Mouse (Mus musculus) forebrain, embryonic 14.5 days (tissue): ENCODE results near the gene Emc8. TPM values are rescaled to one million over a fixed set of nuclear protein-coding genes. Genes with fewer than 3 reads are reported as not detected.
A peak's percentile ranks its signal among the peaks of the same experiment; 100 is the strongest.

Experiments
- ATAC-seq: fragments of 200-750 bp; cut with Nextera tagmentation; 2 replicates; pipeline ENCODE4 v1.8.0; 2017; ENCODE audit warnings: mild to moderate bottlenecking, moderate library complexity
- DNase-seq: peaks from one replicate; pipeline ENCODE4 v3.0.0-alpha.2; 2015; ENCODE audit warnings: low spot score
- H3K27ac ChIP-seq: fragments of 300-500 bp; sonication (generic); 2 replicates; pipeline ENCODE4 v1.5.1; 2014; ENCODE audit warnings: low read depth, mild to moderate bottlenecking, control low read depth, low read length, moderate library complexity
- H3K27me3 ChIP-seq: fragments of 300-500 bp; sonication (generic); replicated peaks from 2 replicates; pipeline ENCODE4 v1.6.1; 2014; ENCODE audit warnings: low read length, control low read depth, mixed read lengths; ENCODE audit not compliant: control insufficient read depth, insufficient read depth
- H3K36me3 ChIP-seq: fragments of 300-500 bp; sonication (generic); 2 replicates; pipeline ENCODE4 v1.6.1; 2014; ENCODE audit warnings: low read length, control low read depth; ENCODE audit not compliant: control insufficient read depth, insufficient read depth
- H3K4me1 ChIP-seq: fragments of 300-500 bp; sonication (generic); 2 replicates; pipeline ENCODE4 v1.6.1; 2014; ENCODE audit warnings: antibody characterized with exemption, low read length, control low read depth; ENCODE audit not compliant: control insufficient read depth, insufficient read depth
- H3K4me2 ChIP-seq: fragments of 300-500 bp; sonication (generic); 2 replicates; pipeline ENCODE4 v1.6.1; 2014; ENCODE audit warnings: mild to moderate bottlenecking, control low read depth, low read length
- H3K4me3 ChIP-seq: fragments of 300-500 bp; sonication (generic); 2 replicates; pipeline ENCODE4 v1.5.1; 2014; ENCODE audit warnings: low read depth, low read length, control low read depth
- H3K9ac ChIP-seq: fragments of 300-500 bp; sonication (generic); 2 replicates; pipeline ENCODE4 v1.6.1; 2014; ENCODE audit warnings: mild to moderate bottlenecking, low read length, control low read depth, moderate library complexity
- H3K9me3 ChIP-seq: fragments of 300-500 bp; sonication (generic); replicated peaks from 2 replicates; pipeline ENCODE4 v1.6.1; 2016; ENCODE audit warnings: low read length, control low read depth, mixed read lengths; ENCODE audit not compliant: control insufficient read depth
- WGBS: fragments of 180-500 bp; shearing (Covaris S2); extraction: QIAGEN DNeasy Blood & Tissue Kit; methylation state at CpG from one replicate; pipeline ENCODE4 v1.1.7; 2014; 5-methylcytosine and 5-hydroxymethylcytosine counted together
- polyA plus RNA-seq: library from polyadenylated mRNA; unstranded; fragments of >200 nt; fragmentation: Nextera tagmentation; extraction: Ambion mirVana; gene quantifications from 2 replicates; pipeline ENCODE4 v1.2.1, GENCODE M21; 2014

Gene Emc8
- polyA plus RNA-seq, 1 experiment from 2014 or later, result 216 TPM

DNA sequence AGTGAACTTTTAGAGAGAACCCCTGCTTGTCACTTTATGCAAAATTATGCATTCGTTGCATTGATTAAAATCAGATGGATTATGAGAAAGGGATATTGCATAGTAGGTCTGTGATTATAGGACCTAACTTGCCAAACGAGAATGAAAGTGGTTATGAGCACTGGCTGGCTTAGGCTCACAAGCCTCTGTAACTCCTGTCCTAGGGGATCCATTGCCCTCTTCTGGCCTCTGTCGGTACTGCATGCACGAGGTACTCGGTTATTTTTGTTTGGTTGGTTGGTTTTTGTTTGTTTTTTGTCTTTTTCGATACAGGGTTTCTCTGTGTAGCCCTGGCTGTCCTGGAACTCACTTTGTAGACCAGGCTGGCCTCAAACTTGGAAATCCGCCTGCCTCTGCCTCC, 60.5 kb downstream of the Emc8 start:
- H3K4me2 ChIP-seq, result no peak overlapping the region
- H3K27me3 ChIP-seq, result no peaks in the 10 kb centered on the region
- H3K27ac ChIP-seq, result no peak overlapping the region
- H3K9ac ChIP-seq, result no peak overlapping the region
- H3K4me3 ChIP-seq, result no peak overlapping the region
- H3K9me3 ChIP-seq, result no peaks in the 10 kb centered on the region
- DNase-seq (peak; percentile 87), ATAC-seq (peak; percentile 75)
- 0 out of 2 replicates have a peak, but pooled peaks cover 1% of the 10 kb centered on the region for H3K4me1 ChIP-seq
- 16% methylated on average over 7 of the region's 7 CpGs for WGBS
- no peaks in the 10 kb centered on the region for H3K36me3 ChIP-seq

DNA sequence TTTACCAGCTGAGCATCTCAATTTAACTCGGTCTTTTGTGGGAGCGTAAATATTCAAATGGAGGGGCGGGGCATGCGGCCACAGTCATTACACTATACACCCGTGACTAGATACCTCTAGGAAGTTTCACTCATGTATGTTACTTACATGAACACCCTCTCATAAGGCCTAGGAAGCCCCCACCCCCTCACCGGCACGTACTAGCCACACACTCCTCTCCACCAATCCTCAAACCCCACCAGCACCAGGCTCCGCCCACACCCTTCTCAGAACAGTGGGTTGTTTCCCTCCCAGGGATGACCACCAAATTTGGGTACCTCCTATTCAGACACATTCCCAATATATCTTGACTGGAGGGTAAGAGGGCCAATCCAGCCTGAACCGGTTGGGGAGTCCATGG, 60.9 kb downstream of the Emc8 start:
- no peak for DNase-seq
- 81% methylated on average over 9 of the region's 9 CpGs for WGBS
- Histone ChIP-seq H3K4me2 (no peak overlapping the region), H3K4me3 (no peak overlapping the region), H3K27ac (no peak overlapping the region), H3K4me1 (0 out of 2 replicates have a peak, but pooled peaks cover 6% of the 10 kb centered on the region), H3K9ac (no peak overlapping the region), H3K9me3 (no peaks in the 10 kb centered on the region), H3K27me3 (no peaks in the 10 kb centered on the region), H3K36me3 (no peaks in the 10 kb centered on the region)
- ATAC-seq, result peak; percentile 37; the same call in 1 of the 2 replicates

Other genes with a start within 250 kb of the Emc8 start
- gene Gins2, start 79.3 kb downstream of the Emc8 start, polyA plus RNA-seq, result 33.4 and 44.1 TPM in 2 replicates
- gene 1190005I06Rik, start 20.9 kb downstream of the Emc8 start, polyA plus RNA-seq, result 7.1 and 8.3 TPM in 2 replicates
- gene Gm27021, start 494 bp downstream of the Emc8 start, polyA plus RNA-seq, result 2.9 and 6.9 TPM in 2 replicates
- gene Cox4i1, start 351 bp downstream of the Emc8 start, polyA plus RNA-seq, result 1,002 and 1,092 TPM in 2 replicates
- 2.0 and 4.1 TPM in 2 replicates for gene Irf8, start 67.8 kb upstream of the Emc8 start, polyA plus RNA-seq